Mouse (Mus musculus): ENCODE data around the gene D1Pas1.

DNA sequence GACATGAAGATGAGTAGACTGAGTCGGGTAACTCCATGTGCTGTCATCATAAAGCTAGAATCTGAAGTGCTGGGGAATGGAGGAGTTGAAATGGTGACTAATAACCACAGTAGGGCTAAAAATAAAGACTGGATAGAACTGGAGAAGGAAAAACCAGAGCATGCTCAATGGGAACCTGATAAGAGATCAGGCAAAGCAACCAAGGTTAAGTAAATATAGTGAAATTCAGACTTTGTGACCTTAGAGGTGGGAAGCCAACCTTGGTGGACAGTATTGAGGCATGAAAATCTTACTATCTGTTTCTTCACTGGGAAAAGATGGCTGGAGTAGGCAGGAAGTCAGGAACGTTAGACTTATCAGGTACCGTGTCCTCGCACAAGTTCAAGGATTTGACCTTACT is 14.8 kb upstream of the D1Pas1 start:
- TF ChIP-seq POLR2A (IDR thresholded peaks at IDR 0.05; ENCODE audit: low read depth, low read length) (no peak), CTCF (IDR thresholded peaks at IDR 0.05; ENCODE audit: extremely low read depth, insufficient read depth, insufficient read length, insufficient replicate concordance) (no peak)

All from spleen, adult 2 months (tissue).